Mouse (Mus musculus): ENCODE data around the gene Fam221b.

Fam221b gene

GRCm38 (mm10) chr4:43620146-43620778, 48.7 kb downstream of the Fam221b start:
- no peak for DNase-seq (ENCODE audit: low read depth, low spot score)

- DNase-seq (ENCODE audit: low read depth, low spot score) = no peak
Observed at GRCm38 (mm10) chr4:43613060-43613730, 55.8 kb downstream of the Fam221b start.

- no peak for DNase-seq (ENCODE audit: low read depth, low spot score)
Observed at GRCm38 (mm10) chr4:43612534-43612933, 56.4 kb downstream of the Fam221b start.
